Mouse (Mus musculus): ENCODE results near the gene Elavl3. TPM values are rescaled to one million over a fixed set of nuclear protein-coding genes. Genes with fewer than 3 reads are reported as not detected.

The Elavl3 gene
- polyA plus RNA-seq, 1 experiment = 0.06 TPM

DNA sequence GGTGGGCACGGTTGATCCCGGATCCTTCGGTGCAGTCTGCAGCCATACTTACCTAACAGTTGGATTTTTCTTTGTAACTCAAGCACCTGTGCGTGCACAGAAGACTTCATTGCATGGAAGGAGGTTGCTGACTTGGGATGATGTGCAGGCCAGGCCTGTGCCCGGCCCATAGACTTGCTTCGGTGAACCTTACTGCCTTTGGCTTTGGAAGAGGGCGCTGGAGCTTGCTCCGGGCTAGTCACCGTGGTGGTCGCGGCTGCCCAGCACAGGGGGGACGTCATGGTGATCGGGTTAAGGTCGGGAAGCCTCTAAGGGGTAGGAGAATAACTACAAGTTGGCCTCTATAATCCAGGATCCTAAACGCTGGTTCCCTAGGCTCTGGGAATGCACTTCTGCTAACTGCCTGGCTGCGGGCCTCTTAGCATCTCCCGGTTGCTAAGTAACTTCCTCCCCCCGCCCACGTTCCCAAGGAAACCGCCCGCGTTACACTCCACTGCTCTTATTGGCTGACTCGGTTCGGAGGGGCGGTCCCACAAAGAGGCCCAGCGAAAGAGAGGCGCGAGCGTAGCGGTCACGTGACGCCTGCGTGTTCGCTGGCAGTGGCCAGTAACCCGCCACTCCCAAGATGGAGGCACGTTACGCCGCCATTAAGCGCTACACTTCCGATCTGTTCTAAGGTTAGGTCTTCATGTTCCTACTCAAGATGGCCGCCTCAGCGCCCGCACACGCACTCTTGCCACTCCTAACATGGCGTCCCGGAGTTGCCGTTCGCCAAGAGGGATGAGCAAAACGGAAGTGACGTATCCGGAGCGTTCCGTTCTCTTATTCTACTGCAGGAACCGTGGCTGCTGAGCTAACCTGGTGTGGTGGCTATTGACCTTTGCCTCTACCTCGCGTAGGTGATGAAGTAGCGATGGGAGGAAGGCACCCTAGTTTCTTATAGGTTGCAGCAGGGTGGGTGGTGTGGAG lies 49.3 kb downstream of the Elavl3 start, which contains the start of the genes Ccdc151 and Prkcsh:
Gene Ccdc151, minus strand, starts transcription at position 441 of the 969 bp plus-strand sequence.
Gene Prkcsh, plus strand, starts transcription at position 613 of the 969 bp plus-strand sequence.
- Histone ChIP-seq H3K27me3 (ENCODE audit: control insufficient read depth, insufficient read depth, insufficient read length) (no peaks in the 10 kb centered on the region), H3K36me3 (ENCODE audit: control insufficient read depth, insufficient read depth) (peaks cover 12% of the 10 kb centered on the region), H3ac (ENCODE audit: control insufficient read depth, insufficient read length) (peak within 1 kb of the TSS; percentile 39), H3K79me2 (ENCODE audit: control insufficient read depth, insufficient read depth) (peaks cover 8% of the 10 kb centered on the region), H3K4me2 (ENCODE audit: low read depth) (peak within 1 kb of the TSS; percentile 86), H3K4me3 (peak within 1 kb of the TSS; percentile 70)
- TF ChIP-seq MYOG (IDR thresholded peaks at IDR 0.05; ENCODE audit: control insufficient read depth in 1 of 3, insufficient read depth in 1 of 3, insufficient read length in 2 of 3, low read depth in 2 of 3) = no peak
- peak; percentile 71 for TF ChIP-seq SRF (IDR thresholded peaks at IDR 0.05; ENCODE audit: control insufficient read depth, insufficient read length, low read depth)
- no peak for TF ChIP-seq TCF12 (IDR thresholded peaks at IDR 0.05; ENCODE audit: insufficient read depth, poor library complexity, severe bottlenecking)
- peak; percentile 91 for TF ChIP-seq POLR2AphosphoS2 (IDR thresholded peaks at IDR 0.05; ENCODE audit: insufficient read length, low read depth)
- no peak for TF ChIP-seq REST (IDR thresholded peaks at IDR 0.05; ENCODE audit: insufficient read depth, insufficient read length)
- TF ChIP-seq USF1 (IDR thresholded peaks at IDR 0.05; ENCODE audit: low read depth) = peak; percentile 88
- TF ChIP-seq CEBPB (IDR thresholded peaks at IDR 0.05; ENCODE audit: insufficient read depth, poor library complexity, severe bottlenecking) = no peak
- TF ChIP-seq TCF3 (IDR thresholded peaks at IDR 0.05; ENCODE audit: insufficient read length, low read depth) = no peak
- TF ChIP-seq POLR2A (IDR thresholded peaks at IDR 0.05; ENCODE audit: insufficient read length, low read depth) = peak; percentile 92
- no peak for TF ChIP-seq E2F4 (IDR thresholded peaks at IDR 0.05; ENCODE audit: insufficient read depth)
- TF ChIP-seq MYOD1 (IDR thresholded peaks at IDR 0.05; ENCODE audit: control insufficient read depth in 1 of 3, insufficient read length in 2 of 3, low read depth in 2 of 3) = no peak
- TF ChIP-seq MAX (IDR thresholded peaks at IDR 0.05; ENCODE audit: low read depth) = no peak

- no peaks in the 10 kb centered on the region for H3K27me3 ChIP-seq (ENCODE audit: control insufficient read depth, insufficient read depth, insufficient read length)
- no peak overlapping the region for H3K4me3 ChIP-seq
- H3ac ChIP-seq (ENCODE audit: control insufficient read depth, insufficient read length) = no peak overlapping the region
- no peak for TF ChIP-seq TCF3 (IDR thresholded peaks at IDR 0.05; ENCODE audit: insufficient read length, low read depth)
- TF ChIP-seq USF1 (IDR thresholded peaks at IDR 0.05; ENCODE audit: low read depth) = no peak
- no peak for TF ChIP-seq MYOD1 (IDR thresholded peaks at IDR 0.05; ENCODE audit: control insufficient read depth in 1 of 3, insufficient read length in 2 of 3, low read depth in 2 of 3)
- TF ChIP-seq CEBPB (IDR thresholded peaks at IDR 0.05; ENCODE audit: insufficient read depth, poor library complexity, severe bottlenecking) = no peak
- TF ChIP-seq POLR2A (IDR thresholded peaks at IDR 0.05; ENCODE audit: insufficient read length, low read depth) = no peak
- no peak for TF ChIP-seq POLR2AphosphoS2 (IDR thresholded peaks at IDR 0.05; ENCODE audit: insufficient read length, low read depth)
- no peak for TF ChIP-seq SRF (IDR thresholded peaks at IDR 0.05; ENCODE audit: control insufficient read depth, insufficient read length, low read depth)
- TF ChIP-seq MYOG (IDR thresholded peaks at IDR 0.05; ENCODE audit: control insufficient read depth in 1 of 3, insufficient read depth in 1 of 3, insufficient read length in 2 of 3, low read depth in 2 of 3) = no peak
- no peak for TF ChIP-seq MAX (IDR thresholded peaks at IDR 0.05; ENCODE audit: low read depth)
- no peak for TF ChIP-seq TCF12 (IDR thresholded peaks at IDR 0.05; ENCODE audit: insufficient read depth, poor library complexity, severe bottlenecking)
- TF ChIP-seq REST (IDR thresholded peaks at IDR 0.05; ENCODE audit: insufficient read depth, insufficient read length) = no peak
- no peak for TF ChIP-seq E2F4 (IDR thresholded peaks at IDR 0.05; ENCODE audit: insufficient read depth)
- H3K4me2 ChIP-seq (ENCODE audit: low read depth) = no peak overlapping the region
- H3K79me2 ChIP-seq (ENCODE audit: control insufficient read depth, insufficient read depth) = peaks cover 8% of the 10 kb centered on the region
- peaks cover 8% of the 10 kb centered on the region for H3K36me3 ChIP-seq (ENCODE audit: control insufficient read depth, insufficient read depth)
Measured at GRCm38 (mm10) chr9:22001633-22002032, 50.2 kb downstream of the Elavl3 start.

DNA sequence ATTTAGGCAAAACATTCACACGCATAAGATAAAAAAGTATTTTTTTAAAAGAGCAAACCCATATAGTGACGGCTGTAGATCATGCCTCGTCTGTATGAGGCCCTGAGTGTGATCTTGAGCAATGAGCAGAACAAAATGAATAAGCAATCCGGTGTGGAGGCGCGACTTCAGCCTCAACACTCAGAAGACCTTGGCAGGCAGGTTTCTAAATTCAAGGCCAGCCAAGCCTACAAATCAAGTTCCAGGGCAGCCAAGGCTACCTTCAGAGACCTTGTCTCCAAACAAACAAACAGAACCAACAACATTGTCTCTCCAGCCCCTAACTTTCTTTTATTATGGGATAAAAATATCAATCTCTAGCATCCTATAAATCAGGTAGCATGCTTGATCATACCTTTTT lies 51.5 kb downstream of the Elavl3 start:
- H3K79me2 ChIP-seq (ENCODE audit: control insufficient read depth, insufficient read depth) = peaks cover 8% of the 10 kb centered on the region
- no peak overlapping the region for H3K4me3 ChIP-seq
- H3ac ChIP-seq (ENCODE audit: control insufficient read depth, insufficient read length) = no peak overlapping the region
- H3K4me2 ChIP-seq (ENCODE audit: low read depth) = no peak overlapping the region
- H3K36me3 ChIP-seq (ENCODE audit: control insufficient read depth, insufficient read depth) = no peaks in the 10 kb centered on the region
- no peak for TF ChIP-seq MAX (IDR thresholded peaks at IDR 0.05; ENCODE audit: low read depth)
- H3K27me3 ChIP-seq (ENCODE audit: control insufficient read depth, insufficient read depth, insufficient read length) = no peaks in the 10 kb centered on the region

- Histone ChIP-seq H3K27me3 (ENCODE audit: control insufficient read depth, insufficient read depth, insufficient read length) (peaks cover 4% of the 10 kb centered on the region), H3K4me2 (ENCODE audit: low read depth) (no peak overlapping the region), H3K79me2 (ENCODE audit: control insufficient read depth, insufficient read depth) (no peaks in the 10 kb centered on the region), H3ac (ENCODE audit: control insufficient read depth, insufficient read length) (no peak overlapping the region), H3K36me3 (ENCODE audit: control insufficient read depth, insufficient read depth) (no peaks in the 10 kb centered on the region), H3K4me3 (no peak overlapping the region)
- TF ChIP-seq E2F4 (IDR thresholded peaks at IDR 0.05; ENCODE audit: insufficient read depth) = no peak
- no peak for TF ChIP-seq TCF3 (IDR thresholded peaks at IDR 0.05; ENCODE audit: insufficient read length, low read depth)
- TF ChIP-seq MYOD1 (IDR thresholded peaks at IDR 0.05; ENCODE audit: control insufficient read depth in 1 of 3, insufficient read length in 2 of 3, low read depth in 2 of 3) = no peak
- TF ChIP-seq USF1 (IDR thresholded peaks at IDR 0.05; ENCODE audit: low read depth) = no peak
- no peak for TF ChIP-seq POLR2AphosphoS2 (IDR thresholded peaks at IDR 0.05; ENCODE audit: insufficient read length, low read depth)
- no peak for TF ChIP-seq POLR2A (IDR thresholded peaks at IDR 0.05; ENCODE audit: insufficient read length, low read depth)
- TF ChIP-seq SRF (IDR thresholded peaks at IDR 0.05; ENCODE audit: control insufficient read depth, insufficient read length, low read depth) = no peak
- no peak for TF ChIP-seq MAX (IDR thresholded peaks at IDR 0.05; ENCODE audit: low read depth)
- TF ChIP-seq TCF12 (IDR thresholded peaks at IDR 0.05; ENCODE audit: insufficient read depth, poor library complexity, severe bottlenecking) = no peak
- TF ChIP-seq REST (IDR thresholded peaks at IDR 0.05; ENCODE audit: insufficient read depth, insufficient read length) = no peak
Measured at GRCm38 (mm10) chr9:21996178-21996867, 55.5 kb downstream of the Elavl3 start.

Data from myocyte (in vitro differentiated cells).